Mouse (Mus musculus): ENCODE measurements around the gene Sars2. TPM values are rescaled to one million over a fixed set of nuclear protein-coding genes. Genes with fewer than 3 reads are reported as not detected.

Sars2 gene
- polyA plus RNA-seq, 1 experiment from 2014 or later = 24.9 TPM

- H3K27ac ChIP-seq (ENCODE audit: low read length) = no peak overlapping the region
- no peak for ATAC-seq (ENCODE audit: insufficient number of reproducible peaks, insufficient read depth, low FRiP score, low read depth)
- 19% methylated on average over 11 of the region's 11 CpGs for WGBS
Observed at GRCm38 (mm10) chr7:28733211-28733610, 8.6 kb upstream of the Sars2 start.

DNA sequence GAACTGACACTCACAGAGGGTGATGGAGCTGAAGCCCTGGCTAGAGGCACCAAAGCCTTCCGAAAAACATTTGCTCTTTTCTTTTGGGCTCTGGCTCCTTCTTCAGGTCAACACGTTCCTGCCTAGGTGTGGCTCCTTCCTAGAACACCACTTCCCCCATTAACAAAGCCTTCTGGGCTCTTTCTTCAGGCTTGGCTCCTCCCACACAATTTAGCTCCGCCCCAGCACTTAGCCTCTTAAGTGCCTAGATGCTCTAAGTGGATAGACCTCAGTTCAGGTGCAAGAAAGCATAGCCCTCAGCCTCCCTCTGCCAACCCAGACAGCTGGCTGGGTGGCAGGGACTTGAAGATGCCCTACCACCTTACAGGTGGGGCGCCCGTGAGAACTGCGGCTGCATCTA is 6.1 kb upstream of the Sars2 start:
- H3K27ac ChIP-seq (ENCODE audit: low read length) = no peak overlapping the region
- ATAC-seq (ENCODE audit: insufficient number of reproducible peaks, insufficient read depth, low FRiP score, low read depth) = no peak
- H3K4me1 ChIP-seq (ENCODE audit: control insufficient read depth, insufficient read depth, low read length) = no peaks in the 10 kb centered on the region
- H3K9me3 ChIP-seq (ENCODE audit: control insufficient read depth, low read depth, low read length) = peaks cover 10% of the 10 kb centered on the region; the same call in 1 of the 2 replicates
- WGBS = 74% methylated on average over 6 of the region's 6 CpGs
- no peaks in the 10 kb centered on the region; the same call in 1 of the 2 replicates for H3K36me3 ChIP-seq (ENCODE audit: control insufficient read depth, insufficient read depth, low read length)
- H3K4me3 ChIP-seq (ENCODE audit: low read depth, low read length) = no peak overlapping the region
- no peak overlapping the region for H3K9ac ChIP-seq (replicated peaks; ENCODE audit: low read depth, low read length)
- no peak overlapping the region for H3K4me2 ChIP-seq (replicated peaks; ENCODE audit: low read depth, low read length)
- H3K27me3 ChIP-seq (ENCODE audit: control insufficient read depth, insufficient read depth, low read length) = no peaks in the 10 kb centered on the region

More at GRCm38 (mm10) chr7:28733211-28733610, 8.6 kb upstream of the Sars2 start:
- Histone ChIP-seq H3K27me3 (ENCODE audit: control insufficient read depth, insufficient read depth, low read length) (no peaks in the 10 kb centered on the region), H3K4me2 (replicated peaks; ENCODE audit: low read depth, low read length) (peak overlapping the region; percentile 79), H3K4me1 (ENCODE audit: control insufficient read depth, insufficient read depth, low read length) (no peaks in the 10 kb centered on the region), H3K9ac (replicated peaks; ENCODE audit: low read depth, low read length) (no peak overlapping the region), H3K4me3 (ENCODE audit: low read depth, low read length) (peak overlapping the region; percentile 39; the same call in 1 of the 2 replicates), H3K36me3 (ENCODE audit: control insufficient read depth, insufficient read depth, low read length) (no peaks in the 10 kb centered on the region), H3K9me3 (ENCODE audit: control insufficient read depth, low read depth, low read length) (peaks cover 10% of the 10 kb centered on the region; the same call in 1 of the 2 replicates)

DNA sequence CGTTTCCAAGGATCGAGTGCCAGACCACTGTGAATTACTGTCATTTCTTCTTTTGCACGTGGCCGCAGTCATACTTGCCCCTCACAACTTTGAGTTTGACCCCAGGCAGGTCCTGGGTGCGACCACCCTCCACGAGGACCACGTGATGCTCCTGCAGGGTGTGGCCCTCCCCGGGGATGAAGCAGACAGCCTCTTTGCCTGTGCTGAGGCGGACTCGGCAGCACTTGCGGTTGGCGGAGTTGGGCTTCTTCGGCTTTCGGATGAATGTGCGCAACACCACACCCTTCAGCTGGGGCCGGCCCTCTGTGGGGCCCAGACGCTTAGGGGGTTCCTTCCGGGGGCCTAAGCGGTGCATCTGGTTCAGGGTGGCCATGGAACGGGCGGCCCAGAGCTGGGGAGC is 2.0 kb upstream of the Sars2 start:
- Histone ChIP-seq H3K27me3 (ENCODE audit: control insufficient read depth, insufficient read depth, low read length) (no peaks in the 10 kb centered on the region), H3K36me3 (ENCODE audit: control insufficient read depth, insufficient read depth, low read length) (peaks cover 5% of the 10 kb centered on the region; the same call in 1 of the 2 replicates), H3K4me3 (ENCODE audit: low read depth, low read length) (no peak overlapping the region), H3K27ac (ENCODE audit: low read length) (no peak overlapping the region), H3K9ac (replicated peaks; ENCODE audit: low read depth, low read length) (no peak overlapping the region), H3K4me1 (ENCODE audit: control insufficient read depth, insufficient read depth, low read length) (peaks cover 4% of the 10 kb centered on the region; the same call in 1 of the 2 replicates), H3K9me3 (ENCODE audit: control insufficient read depth, low read depth, low read length) (no peaks in the 10 kb centered on the region), H3K4me2 (replicated peaks; ENCODE audit: low read depth, low read length) (no peak overlapping the region)
- 92% methylated on average over 21 of the region's 21 CpGs for WGBS
- no peak for ATAC-seq (ENCODE audit: insufficient number of reproducible peaks, insufficient read depth, low FRiP score, low read depth)

- Histone ChIP-seq H3K4me1 (ENCODE audit: control insufficient read depth, insufficient read depth, low read length) (peaks cover 4% of the 10 kb centered on the region; the same call in 1 of the 2 replicates), H3K4me2 (replicated peaks; ENCODE audit: low read depth, low read length) (peak overlapping the region; percentile 92), H3K27me3 (ENCODE audit: control insufficient read depth, insufficient read depth, low read length) (no peaks in the 10 kb centered on the region), H3K9ac (replicated peaks; ENCODE audit: low read depth, low read length) (peak overlapping the region; percentile 78), H3K4me3 (ENCODE audit: low read depth, low read length) (peak overlapping the region; percentile 52), H3K36me3 (ENCODE audit: control insufficient read depth, insufficient read depth, low read length) (peaks cover 5% of the 10 kb centered on the region; the same call in 1 of the 2 replicates), H3K9me3 (ENCODE audit: control insufficient read depth, low read depth, low read length) (no peaks in the 10 kb centered on the region), H3K27ac (ENCODE audit: low read length) (peak overlapping the region; percentile 35; the same call in 1 of the 2 replicates)
- no peak for ATAC-seq (ENCODE audit: insufficient number of reproducible peaks, insufficient read depth, low FRiP score, low read depth)
- WGBS = 30% methylated on average over 9 of the region's 9 CpGs
Observed at GRCm38 (mm10) chr7:28740949-28741348, 843 bp upstream of the Sars2 start.

- Histone ChIP-seq H3K9me3 (ENCODE audit: control insufficient read depth, low read depth, low read length) (no peaks in the 10 kb centered on the region), H3K4me2 (replicated peaks; ENCODE audit: low read depth, low read length) (peak overlapping the region; percentile 92), H3K4me1 (ENCODE audit: control insufficient read depth, insufficient read depth, low read length) (peaks cover 4% of the 10 kb centered on the region; the same call in 1 of the 2 replicates), H3K9ac (replicated peaks; ENCODE audit: low read depth, low read length) (peak overlapping the region; percentile 78), H3K27me3 (ENCODE audit: control insufficient read depth, insufficient read depth, low read length) (no peaks in the 10 kb centered on the region), H3K27ac (ENCODE audit: low read length) (peak overlapping the region; percentile 35), H3K4me3 (ENCODE audit: low read depth, low read length) (peak overlapping the region; percentile 52), H3K36me3 (ENCODE audit: control insufficient read depth, insufficient read depth, low read length) (peaks cover 5% of the 10 kb centered on the region; the same call in 1 of the 2 replicates)
- WGBS = under 1% methylated on average over 13 of the region's 13 CpGs
- no peak for ATAC-seq (ENCODE audit: insufficient number of reproducible peaks, insufficient read depth, low FRiP score, low read depth)
Observed at GRCm38 (mm10) chr7:28741368-28741708, 454 bp upstream of the Sars2 start.

DNA sequence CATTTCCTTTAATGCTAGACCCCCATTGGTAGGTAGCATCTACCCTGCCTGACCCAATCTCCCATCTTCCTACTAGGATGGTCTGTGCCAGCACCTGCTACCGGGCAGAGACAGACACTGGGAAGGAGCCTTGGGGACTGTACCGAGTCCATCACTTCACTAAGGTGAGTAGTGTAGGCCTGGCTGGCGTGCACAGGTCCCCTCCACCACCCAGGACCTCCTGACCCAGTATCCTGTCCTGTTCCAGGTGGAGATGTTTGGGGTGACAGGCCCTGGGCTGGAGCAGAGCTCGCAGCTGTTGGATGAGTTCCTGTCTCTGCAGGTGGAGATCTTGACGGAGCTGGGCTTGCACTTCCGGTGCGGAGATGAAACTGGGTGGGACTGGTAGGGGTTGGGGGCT is 8.1 kb downstream of the Sars2 start:
- Histone ChIP-seq H3K9me3 (ENCODE audit: control insufficient read depth, low read depth, low read length) (no peaks in the 10 kb centered on the region), H3K4me1 (ENCODE audit: control insufficient read depth, insufficient read depth, low read length) (no peaks in the 10 kb centered on the region), H3K4me3 (ENCODE audit: low read depth, low read length) (no peak overlapping the region), H3K36me3 (ENCODE audit: control insufficient read depth, insufficient read depth, low read length) (peaks cover 7% of the 10 kb centered on the region; the same call in 1 of the 2 replicates), H3K27ac (ENCODE audit: low read length) (no peak overlapping the region), H3K4me2 (replicated peaks; ENCODE audit: low read depth, low read length) (no peak overlapping the region), H3K27me3 (ENCODE audit: control insufficient read depth, insufficient read depth, low read length) (no peaks in the 10 kb centered on the region), H3K9ac (replicated peaks; ENCODE audit: low read depth, low read length) (no peak overlapping the region)
- ATAC-seq (ENCODE audit: insufficient number of reproducible peaks, insufficient read depth, low FRiP score, low read depth) = no peak
- WGBS = 89% methylated on average over 7 of the region's 7 CpGs

- H3K4me1 ChIP-seq (ENCODE audit: control insufficient read depth, insufficient read depth, low read length) = peaks cover 6% of the 10 kb centered on the region; the same call in 1 of the 2 replicates
- H3K4me2 ChIP-seq (replicated peaks; ENCODE audit: low read depth, low read length) = peak within 1 kb of the TSS; percentile 18; the same call in 1 of the 2 replicates
- H3K36me3 ChIP-seq (ENCODE audit: control insufficient read depth, insufficient read depth, low read length) = peaks cover 5% of the 10 kb centered on the region; the same call in 1 of the 2 replicates
- no peak within 1 kb of the TSS for H3K27ac ChIP-seq (ENCODE audit: low read length)
- H3K9ac ChIP-seq (replicated peaks; ENCODE audit: low read depth, low read length) = no peak within 1 kb of the TSS
- H3K9me3 ChIP-seq (ENCODE audit: control insufficient read depth, low read depth, low read length) = no peaks in the 10 kb centered on the region
- WGBS = 4% methylated on average over 17 of the region's 17 CpGs
- ATAC-seq (ENCODE audit: insufficient number of reproducible peaks, insufficient read depth, low FRiP score, low read depth) = peak; percentile 35; the same call in 1 of the 2 replicates
- peak within 1 kb of the TSS; percentile 6; the same call in 1 of the 2 replicates for H3K4me3 ChIP-seq (ENCODE audit: low read depth, low read length)
- H3K27me3 ChIP-seq (ENCODE audit: control insufficient read depth, insufficient read depth, low read length) = no peaks in the 10 kb centered on the region; the same call in 1 of the 2 replicates
Observed at GRCm38 (mm10) chr7:28756079-28756478, 14.3 kb downstream of the Sars2 start, which contains the start of gene Ccer2. Ccer2 (plus strand) TSS chr7:28756174.

- H3K27me3 ChIP-seq (ENCODE audit: control insufficient read depth, insufficient read depth, low read length) = no peaks in the 10 kb centered on the region; the same call in 1 of the 2 replicates
- H3K9me3 ChIP-seq (ENCODE audit: control insufficient read depth, low read depth, low read length) = no peaks in the 10 kb centered on the region
- peaks cover 6% of the 10 kb centered on the region; the same call in 1 of the 2 replicates for H3K4me1 ChIP-seq (ENCODE audit: control insufficient read depth, insufficient read depth, low read length)
- WGBS = 83% methylated on average over 13 of the region's 13 CpGs
- ATAC-seq (ENCODE audit: insufficient number of reproducible peaks, insufficient read depth, low FRiP score, low read depth) = no peak
- no peak overlapping the region for H3K4me2 ChIP-seq (replicated peaks; ENCODE audit: low read depth, low read length)
- peaks cover 11% of the 10 kb centered on the region for H3K36me3 ChIP-seq (ENCODE audit: control insufficient read depth, insufficient read depth, low read length)
- H3K4me3 ChIP-seq (ENCODE audit: low read depth, low read length) = no peak overlapping the region
- H3K27ac ChIP-seq (ENCODE audit: low read length) = no peak overlapping the region
- H3K9ac ChIP-seq (replicated peaks; ENCODE audit: low read depth, low read length) = no peak overlapping the region
Observed at GRCm38 (mm10) chr7:28758623-28759022, 16.8 kb downstream of the Sars2 start.

Data from stomach, embryonic 14.5 days (tissue).